1 mouse cellular context compared by ENCODE assay signal in the genomic region with DNA sequence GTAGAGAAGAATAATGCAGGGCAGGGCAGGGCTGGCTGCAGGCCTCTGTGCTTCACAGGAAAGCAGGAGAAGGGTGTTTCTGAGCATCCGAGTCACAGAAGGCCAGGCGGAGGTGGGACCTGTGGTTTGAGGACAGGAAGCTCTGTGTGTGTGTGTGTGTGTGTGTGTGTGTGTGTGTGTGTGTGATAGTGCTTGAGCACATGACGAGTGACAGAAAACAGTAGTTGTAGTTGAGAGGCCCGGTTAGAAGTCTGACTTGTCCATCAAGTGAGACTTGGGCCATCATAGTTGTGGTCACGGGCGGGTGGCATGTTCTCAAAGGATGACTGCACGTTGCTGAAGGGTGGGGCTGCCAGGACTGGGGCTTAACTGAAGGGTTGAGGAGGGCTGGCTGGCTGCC.
TF ChIP-seq lines count a peak whose summit lies in the region.

No protein-coding gene starts in this region.

TF ChIP-seq in CH12.LX, 34 proteins besides CTCF, POLR2A, EP300 and RAD21 (continued from another document):
- TF ChIP-seq NRF1 (IDR thresholded peaks at IDR 0.05; ENCODE audit: low read depth, low read length): no peak
- TF ChIP-seq MAZ (IDR thresholded peaks at IDR 0.05; ENCODE audit: low read depth, low read length): no peak
- no peak for TF ChIP-seq MAX (IDR thresholded peaks at IDR 0.05; ENCODE audit: low read length)
- peak; percentile 93 for TF ChIP-seq BHLHE40 (IDR thresholded peaks at IDR 0.05; ENCODE audit: low read depth, low read length)
- TF ChIP-seq CHD1 (IDR thresholded peaks at IDR 0.05; ENCODE audit: low read depth, low read length): no peak
- TF ChIP-seq CHD2 (IDR thresholded peaks at IDR 0.05; ENCODE audit: low read length): no peak
- peak; percentile 80 for TF ChIP-seq IRF4 (IDR thresholded peaks at IDR 0.05; ENCODE audit: low read depth, low read length)
- TF ChIP-seq SMC3 (IDR thresholded peaks at IDR 0.05; ENCODE audit: low read depth, low read length): no peak
- no peak for TF ChIP-seq USF1 (IDR thresholded peaks at IDR 0.05; ENCODE audit: low read depth, low read length)
- TF ChIP-seq POLR2AphosphoS2 (IDR thresholded peaks at IDR 0.05; ENCODE audit: low read depth, low read length): no peak
- TF ChIP-seq JUND (conservative IDR thresholded peaks at IDR 0.05; ENCODE audit: low read depth, low read length): no peak
- TF ChIP-seq ETS1 (conservative IDR thresholded peaks at IDR 0.05; ENCODE audit: low read depth, low read length): 0 out of 2 replicates have a peak, but pooled peaks have one; percentile 21
- TF ChIP-seq ZC3H11A (IDR thresholded peaks at IDR 0.05; ENCODE audit: low read depth, low read length): no peak
- TF ChIP-seq KAT2A (IDR thresholded peaks at IDR 0.05; ENCODE audit: insufficient replicate concordance, low read length): no peak
- TF ChIP-seq SIN3A (IDR thresholded peaks at IDR 0.05; ENCODE audit: low read length): no peak
- no peak for TF ChIP-seq USF2 (conservative IDR thresholded peaks at IDR 0.05; ENCODE audit: low read depth, low read length)
- no peak for TF ChIP-seq MYC (IDR thresholded peaks at IDR 0.05; ENCODE audit: low read depth, low read length)
- TF ChIP-seq ZNF384 (IDR thresholded peaks at IDR 0.05; ENCODE audit: low read depth, low read length): no peak
- no peak for TF ChIP-seq ELF1 (IDR thresholded peaks at IDR 0.05; ENCODE audit: low read depth, low read length)
